Mouse (Mus musculus) layer of hippocampus, postnatal 25 days (tissue): ENCODE measurements at regions not wholly inside any gene's neighbourhood (a gene's known extent, or its start where the extent isn't known, plus 50 kb on each side); places are given as distances from the start of the nearest gene placed in this dataset.

Experiments used
- DNase-seq, 2 experiments: peaks; one replicate each; pipeline ENCODE4 v3.0.0; 2022; ENCODE audit warnings: mixed read lengths in 2 of 2, low spot score in 1 of 2; ENCODE audit errors: extremely low spot score in 1 of 2

GRCm38 (mm10) chr6:31058961-31059360, 100.1 kb upstream of the Klf14 start:
- DNase-seq: no peak

GRCm38 (mm10) chr6:31061813-31062212, 102.9 kb upstream of the Klf14 start:
- DNase-seq: no peak

GRCm38 (mm10) chr6:31065419-31065818, 106.5 kb upstream of the Klf14 start:
- DNase-seq: no peak

- no peak for DNase-seq
These were observed 108.0 kb upstream of the Klf14 start for GRCm38 (mm10) chr6:31066861-31067260.

- DNase-seq: no peak
These were observed 108.6 kb upstream of the Klf14 start for GRCm38 (mm10) chr6:31067453-31067852.

GRCm38 (mm10) chr6:31069243-31069642, 110.4 kb upstream of the Klf14 start:
- no peak for DNase-seq

GRCm38 (mm10) chr6:31070537-31070936, 111.7 kb upstream of the Klf14 start:
- DNase-seq: no peak

GRCm38 (mm10) chr6:31070966-31071365, 112.1 kb upstream of the Klf14 start:
- DNase-seq: no peak

GRCm38 (mm10) chr6:31072072-31072471, 113.2 kb upstream of the Klf14 start:
- DNase-seq: no peak

- no peak for DNase-seq
These were observed 113.7 kb upstream of the Klf14 start for GRCm38 (mm10) chr6:31072559-31072958.

GRCm38 (mm10) chr6:31073338-31073737, 114.5 kb upstream of the Klf14 start:
- DNase-seq: no peak

GRCm38 (mm10) chr6:31074394-31074793, 115.5 kb upstream of the Klf14 start:
- no peak for DNase-seq

- no peak for DNase-seq
These were observed 116.3 kb upstream of the Klf14 start for GRCm38 (mm10) chr6:31075209-31075571.

- DNase-seq: peak in 1 of 2 experiments; percentile 64
These were observed 116.9 kb upstream of the Klf14 start for GRCm38 (mm10) chr6:31075572-31076477.

- DNase-seq: no peak
These were observed 117.6 kb upstream of the Klf14 start for GRCm38 (mm10) chr6:31076478-31076834.

- DNase-seq: no peak
These were observed 118.3 kb upstream of the Klf14 start for GRCm38 (mm10) chr6:31077216-31077615.

GRCm38 (mm10) chr6:31077779-31078178, 118.9 kb upstream of the Klf14 start:
- no peak for DNase-seq

GRCm38 (mm10) chr6:31078413-31078812, 119.5 kb upstream of the Klf14 start:
- no peak for DNase-seq

GRCm38 (mm10) chr6:31079586-31080259, 120.8 kb upstream of the Klf14 start:
- DNase-seq: peak in 1 of 2 experiments; percentile 40

- no peak for DNase-seq
These were observed 121.4 kb upstream of the Klf14 start for GRCm38 (mm10) chr6:31080279-31080678.

GRCm38 (mm10) chr6:31080691-31081090, 121.8 kb upstream of the Klf14 start:
- DNase-seq: no peak

GRCm38 (mm10) chr6:31081238-31081637, 122.4 kb upstream of the Klf14 start:
- DNase-seq: no peak
